Mouse (Mus musculus) embryonic facial prominence, embryonic 13.5 days (tissue): ENCODE results near the gene Fam243. TPM values are rescaled to one million over a fixed set of nuclear protein-coding genes. Genes with fewer than 3 reads are reported as not detected.

ENCODE experiments used
- ATAC-seq: fragments of 200-750 bp; cut with Nextera tagmentation; 2 replicates; pipeline ENCODE4 v1.8.0; 2017; ENCODE audit warnings: low read depth; ENCODE audit not compliant: insufficient number of reproducible peaks, insufficient read depth, low FRiP score, low TSS enrichment
- H3K27ac ChIP-seq: fragments of 300-500 bp; sonication (generic); 2 replicates; pipeline ENCODE4 v1.5.1; 2015; ENCODE audit warnings: moderate library complexity, mild to moderate bottlenecking, inconsistent platforms
- H3K27me3 ChIP-seq: fragments of 300-500 bp; sonication (generic); 2 replicates; pipeline ENCODE4 v1.6.1; 2015; ENCODE audit warnings: mild to moderate bottlenecking, inconsistent platforms
- H3K36me3 ChIP-seq: fragments of 300-500 bp; sonication (generic); 2 replicates; pipeline ENCODE4 v1.6.1; 2015; ENCODE audit warnings: mild to moderate bottlenecking, inconsistent platforms
- H3K4me1 ChIP-seq: fragments of 300-500 bp; sonication (generic); 2 replicates; pipeline ENCODE4 v1.6.1; 2015; ENCODE audit warnings: inconsistent platforms
- H3K4me2 ChIP-seq: fragments of 300-500 bp; sonication (generic); 2 replicates; pipeline ENCODE4 v1.6.1; 2015; ENCODE audit warnings: moderate library complexity, mild to moderate bottlenecking, inconsistent platforms
- H3K4me3 ChIP-seq: fragments of 300-500 bp; sonication (generic); 2 replicates; pipeline ENCODE4 v1.5.1; 2015; ENCODE audit warnings: mild to moderate bottlenecking, inconsistent platforms
- H3K9ac ChIP-seq: fragments of 300-500 bp; sonication (generic); 2 replicates; pipeline ENCODE4 v1.6.1; 2015; ENCODE audit warnings: mild to moderate bottlenecking, inconsistent platforms
- H3K9me3 ChIP-seq: fragments of 300-500 bp; sonication (generic); 2 replicates; pipeline ENCODE4 v1.6.1; 2016; ENCODE audit warnings: inconsistent platforms
- WGBS: fragments of 180-500 bp; shearing (Covaris S2); methylation state at CpG from one replicate; pipeline ENCODE4 v1.1.7; 2015; ENCODE audit warnings: mixed read lengths; 5-methylcytosine and 5-hydroxymethylcytosine counted together
- polyA plus RNA-seq: library from polyadenylated mRNA; unstranded; fragments of >200 nt; fragmentation: Nextera tagmentation; extraction: Ambion mirVana; gene quantifications from 2 replicates; pipeline ENCODE4 v1.2.1, GENCODE M21; 2015

The Fam243 gene
- polyA plus RNA-seq, 1 experiment from 2014 or later, result not detected

DNA sequence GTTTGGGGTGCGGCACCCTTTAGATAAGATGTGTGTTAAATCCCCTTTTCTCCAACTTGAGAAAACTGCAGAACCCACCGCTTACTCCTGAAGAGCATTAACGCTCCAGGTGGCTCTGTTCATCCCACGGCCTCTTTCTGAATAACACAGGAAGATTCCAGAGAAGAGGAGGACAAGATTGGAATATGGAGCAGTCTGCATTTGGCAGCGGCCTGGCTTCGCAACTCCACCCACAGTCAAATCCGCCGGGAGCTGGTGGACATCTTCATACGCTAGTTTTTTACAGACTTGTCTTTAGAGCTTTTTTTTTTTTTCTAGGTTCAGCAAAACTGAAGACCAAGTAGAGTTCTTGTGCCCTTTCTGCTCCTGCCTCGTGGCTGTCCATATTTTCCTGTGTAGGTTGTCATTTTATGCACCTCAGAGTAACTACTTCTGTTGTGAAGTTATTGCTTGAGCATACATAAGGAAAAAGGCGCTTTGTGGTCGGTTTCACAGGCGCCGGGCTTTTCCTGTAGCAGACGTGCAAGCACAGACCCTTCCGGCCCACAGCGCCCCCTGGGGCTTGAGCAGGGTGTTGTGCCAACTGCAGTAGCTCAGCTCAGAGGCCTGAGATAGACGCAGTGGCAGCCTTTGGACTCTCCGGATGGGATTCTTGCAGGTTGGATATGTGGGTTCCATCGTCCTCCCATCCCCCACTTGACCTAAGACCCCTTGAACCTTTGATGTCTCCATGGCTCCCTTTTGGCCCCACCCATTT lies 1.7 kb downstream of the Fam243 start:
- H3K4me3 ChIP-seq, result no peak overlapping the region
- H3K27ac ChIP-seq, result no peak overlapping the region
- no peak overlapping the region for H3K4me2 ChIP-seq
- no peak for ATAC-seq
- no peaks in the 10 kb centered on the region for H3K27me3 ChIP-seq
- H3K4me1 ChIP-seq, result 0 out of 2 replicates have a peak, but pooled peaks cover 3% of the 10 kb centered on the region
- H3K36me3 ChIP-seq, result peaks cover 9% of the 10 kb centered on the region; the same call in 1 of the 2 replicates
- no peak overlapping the region for H3K9ac ChIP-seq
- WGBS, result 60% methylated on average over 20 of the region's 20 CpGs
- no peaks in the 10 kb centered on the region for H3K9me3 ChIP-seq

DNA sequence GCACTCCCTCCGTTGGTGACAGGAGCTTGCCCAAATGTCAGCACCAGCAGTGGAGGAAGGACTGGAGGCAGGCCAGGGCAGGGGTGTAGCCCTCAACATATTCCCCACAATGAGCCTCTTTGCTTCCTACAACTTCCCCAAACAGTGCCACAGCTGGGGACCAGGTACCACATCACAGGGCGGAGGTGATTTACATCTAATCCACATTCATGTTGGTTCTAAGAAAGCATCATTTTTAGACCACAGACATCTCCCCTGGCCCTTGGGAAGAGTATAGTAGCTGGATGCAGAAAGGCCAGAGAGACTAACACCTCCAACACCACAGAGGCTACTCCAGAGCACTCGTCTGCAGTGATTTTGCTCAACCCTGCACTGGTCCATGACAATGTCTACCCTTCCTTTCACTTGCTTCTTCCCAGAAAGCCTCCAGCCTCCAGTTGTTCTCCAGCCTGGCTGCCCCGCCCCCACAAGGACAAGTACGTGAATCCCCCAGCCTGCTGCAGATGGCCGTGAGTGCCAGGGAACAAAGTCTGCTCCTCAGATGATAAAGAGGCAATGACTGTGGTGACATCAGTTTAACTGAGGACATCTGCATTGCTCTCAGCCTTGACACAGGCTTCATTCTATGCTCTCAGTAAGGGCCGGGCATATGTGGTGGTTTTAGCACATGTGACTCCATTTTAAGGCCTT lies 5.0 kb downstream of the Fam243 start:
- Histone ChIP-seq H3K4me3 (no peak overlapping the region), H3K9ac (no peak overlapping the region), H3K36me3 (peaks cover 32% of the 10 kb centered on the region), H3K4me1 (peaks cover 3% of the 10 kb centered on the region; the same call in 1 of the 2 replicates), H3K27me3 (no peaks in the 10 kb centered on the region), H3K9me3 (no peaks in the 10 kb centered on the region), H3K4me2 (no peak overlapping the region), H3K27ac (no peak overlapping the region)
- ATAC-seq, result no peak
- 75% methylated on average over 7 of the region's 7 CpGs for WGBS

DNA sequence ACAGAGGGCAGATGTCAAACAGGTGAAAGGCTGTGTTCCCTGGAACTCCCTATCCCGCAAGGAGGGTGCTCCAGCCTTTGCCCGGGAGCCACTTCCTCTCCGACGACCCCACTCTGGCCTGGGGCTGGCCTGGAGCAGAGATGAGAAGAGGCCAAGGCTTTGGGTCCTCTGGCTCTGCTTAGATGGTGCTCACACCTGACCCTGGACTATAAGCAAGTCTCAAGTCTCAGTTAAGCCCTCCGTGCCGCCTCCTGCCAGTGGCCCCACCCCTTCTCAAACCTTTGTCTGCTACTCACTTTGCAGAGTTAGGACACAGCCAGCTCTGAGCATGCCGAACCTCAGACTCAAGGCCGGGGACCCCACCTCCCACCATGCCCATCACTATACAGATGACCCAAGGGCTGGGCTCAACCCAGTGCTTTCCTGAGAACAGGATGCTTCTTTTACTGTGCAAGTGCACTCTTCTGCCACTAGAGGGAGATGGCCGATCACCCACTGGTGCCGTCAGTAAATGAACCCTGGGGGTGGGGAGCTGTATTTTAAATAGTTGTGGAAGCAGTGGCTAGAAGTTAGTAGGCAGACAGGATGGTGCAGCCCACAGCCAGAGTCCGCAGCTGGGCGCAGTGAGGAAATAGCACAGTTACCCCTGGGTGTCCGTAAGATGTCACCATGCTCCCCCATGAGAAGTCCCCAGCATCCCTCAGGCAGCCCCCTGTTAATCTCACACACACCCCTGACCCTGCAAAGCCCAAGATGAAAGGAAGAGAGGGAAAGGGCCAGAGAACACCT lies 7.1 kb downstream of the Fam243 start:
- WGBS, result 41% methylated on average over 13 of the region's 13 CpGs
- H3K9ac ChIP-seq, result no peak overlapping the region

DNA sequence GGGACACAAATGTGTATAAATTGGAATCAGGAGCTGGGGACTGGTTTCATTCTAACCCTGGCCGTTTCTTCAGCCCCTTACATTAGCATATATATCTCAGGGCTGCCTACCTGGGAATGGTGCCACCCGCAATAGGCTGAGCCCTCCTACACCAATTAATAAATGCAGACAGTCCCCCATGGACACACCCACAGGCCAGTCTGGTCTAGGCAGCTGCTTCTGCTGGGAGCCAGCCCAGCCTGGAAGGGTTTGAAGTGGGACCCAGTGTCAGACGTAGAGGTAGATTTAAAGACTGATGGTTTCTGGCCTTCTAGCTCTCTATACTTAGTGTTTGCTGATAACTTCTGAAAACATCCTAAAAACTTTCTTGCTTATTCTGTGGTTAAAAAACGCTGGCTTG lies 12.1 kb downstream of the Fam243 start:
- Histone ChIP-seq H3K4me3 (no peak overlapping the region), H3K9ac (no peak overlapping the region), H3K27me3 (no peaks in the 10 kb centered on the region), H3K4me2 (no peak overlapping the region), H3K27ac (no peak overlapping the region), H3K4me1 (no peaks in the 10 kb centered on the region), H3K9me3 (no peaks in the 10 kb centered on the region), H3K36me3 (peaks cover 57% of the 10 kb centered on the region)
- 51% methylated on average over 4 of the region's 4 CpGs for WGBS
- no peak for ATAC-seq

More for the DNA sequence above, 7.1 kb downstream of the Fam243 start:
- peaks cover 43% of the 10 kb centered on the region for H3K36me3 ChIP-seq
- H3K4me2 ChIP-seq, result no peak overlapping the region
- ATAC-seq, result peak; percentile 76; the same call in 1 of the 2 replicates
- H3K4me3 ChIP-seq, result no peak overlapping the region
- no peaks in the 10 kb centered on the region for H3K9me3 ChIP-seq
- H3K27ac ChIP-seq, result no peak overlapping the region
- peaks cover 3% of the 10 kb centered on the region; the same call in 1 of the 2 replicates for H3K4me1 ChIP-seq
- H3K27me3 ChIP-seq, result no peaks in the 10 kb centered on the region

DNA sequence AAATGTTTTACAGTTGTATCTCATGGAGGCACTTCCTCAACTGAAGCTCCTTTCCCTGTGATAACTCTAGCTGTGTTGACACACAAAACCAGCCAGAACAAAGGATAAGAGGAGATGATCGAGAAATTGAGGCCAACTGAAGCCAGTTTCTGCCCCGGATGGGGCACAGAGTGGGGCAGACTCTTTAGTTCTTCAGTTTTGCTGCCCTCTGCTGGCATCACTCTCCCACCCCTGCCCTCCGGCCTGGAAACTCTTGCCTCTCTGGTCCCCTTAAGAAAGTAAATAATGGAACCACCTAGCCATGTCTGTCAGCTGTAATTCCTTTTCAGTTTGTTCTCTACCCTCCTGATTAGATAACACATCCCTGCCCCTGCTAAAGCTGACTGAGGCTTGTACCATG lies 13.3 kb downstream of the Fam243 start:
- Histone ChIP-seq H3K4me3 (no peak overlapping the region), H3K9me3 (no peaks in the 10 kb centered on the region), H3K36me3 (peaks cover 50% of the 10 kb centered on the region), H3K9ac (no peak overlapping the region), H3K4me1 (peaks cover under 1% of the 10 kb centered on the region), H3K27ac (no peak overlapping the region), H3K4me2 (no peak overlapping the region), H3K27me3 (no peaks in the 10 kb centered on the region)
- WGBS, result 84% methylated on average over 3 of the region's 3 CpGs
- no peak for ATAC-seq

DNA sequence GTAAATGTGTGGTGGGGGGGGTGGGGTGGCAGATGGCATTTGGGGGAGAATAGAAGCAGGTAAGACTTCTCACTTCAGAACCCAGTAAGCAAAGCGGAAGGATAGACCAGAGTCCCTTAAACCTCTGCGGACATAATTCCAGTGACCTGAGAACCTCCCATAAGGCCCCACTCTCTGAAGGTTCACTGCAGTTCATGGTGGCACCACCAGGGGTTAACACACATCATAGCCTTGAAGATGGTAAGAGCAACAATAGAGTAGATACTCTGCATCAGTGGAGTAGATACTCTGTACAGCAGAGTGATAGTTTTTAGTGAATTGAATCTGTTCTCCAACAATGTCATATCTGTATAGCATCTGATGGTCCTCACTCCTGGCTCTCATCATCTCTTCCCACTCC lies 15.7 kb downstream of the Fam243 start:
- Histone ChIP-seq H3K4me1 (peaks cover 17% of the 10 kb centered on the region), H3K27me3 (no peaks in the 10 kb centered on the region), H3K36me3 (peaks cover 27% of the 10 kb centered on the region), H3K4me2 (no peak overlapping the region), H3K9me3 (no peaks in the 10 kb centered on the region), H3K9ac (no peak overlapping the region), H3K4me3 (no peak overlapping the region), H3K27ac (no peak overlapping the region)
- no peak for ATAC-seq
- 96% methylated on average over 2 of the region's 2 CpGs for WGBS

DNA sequence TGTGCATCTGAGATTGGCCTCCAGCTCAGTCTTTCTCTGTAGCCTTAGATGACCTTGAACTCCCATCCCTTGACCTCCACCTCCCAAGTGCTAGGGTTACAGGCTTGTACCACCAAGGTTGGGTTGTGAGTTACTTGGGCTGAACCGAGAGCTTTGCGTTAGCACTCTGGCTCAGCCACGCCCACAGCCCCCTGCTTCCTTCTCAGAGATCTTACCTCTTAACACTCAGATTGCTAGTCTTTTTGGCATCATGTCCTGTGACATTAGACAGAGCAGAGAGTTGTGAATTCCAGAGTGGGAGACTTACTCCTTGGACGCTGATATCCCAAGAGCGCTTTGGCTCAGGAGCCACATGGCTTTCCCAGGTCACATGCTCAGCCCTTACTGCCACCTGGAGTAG lies 18.7 kb downstream of the Fam243 start:
- Histone ChIP-seq H3K4me1 (peaks cover 18% of the 10 kb centered on the region), H3K4me2 (peak overlapping the region; percentile 84)
- no peak for ATAC-seq

DNA sequence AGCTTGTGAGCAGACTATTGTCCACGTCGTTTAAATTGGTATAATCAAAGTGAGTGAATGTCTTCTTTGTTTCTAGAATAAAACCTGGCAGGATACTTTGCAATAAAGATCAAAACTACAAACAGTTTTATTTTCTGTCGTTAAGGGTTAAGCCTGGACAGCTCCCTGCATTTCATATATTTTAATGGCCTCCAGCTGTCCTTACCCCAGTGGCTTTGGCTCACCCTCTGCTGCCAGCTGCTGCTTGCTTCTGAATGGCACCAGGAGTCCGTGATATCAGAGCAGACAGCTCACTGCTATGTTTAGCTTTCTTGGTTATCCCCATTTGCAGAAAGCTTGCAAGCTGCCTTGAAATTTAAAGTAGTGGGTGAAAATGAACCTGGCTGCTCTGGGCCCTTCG lies 19.3 kb downstream of the Fam243 start:
- ATAC-seq, result no peak
- peaks cover 17% of the 10 kb centered on the region for H3K36me3 ChIP-seq
- H3K9me3 ChIP-seq, result no peaks in the 10 kb centered on the region
- H3K4me3 ChIP-seq, result peak overlapping the region; percentile 58
- H3K27ac ChIP-seq, result peak overlapping the region; percentile 74
- H3K4me1 ChIP-seq, result peaks cover 18% of the 10 kb centered on the region
- no peaks in the 10 kb centered on the region for H3K27me3 ChIP-seq
- H3K4me2 ChIP-seq, result peak overlapping the region; percentile 84
- H3K9ac ChIP-seq, result peak overlapping the region; percentile 78
- WGBS, result 21% methylated on average over 5 of the region's 5 CpGs

More for the DNA sequence above, 18.7 kb downstream of the Fam243 start:
- Histone ChIP-seq H3K9ac (peak overlapping the region; percentile 78; the same call in 1 of the 2 replicates), H3K27ac (peak overlapping the region; percentile 44), H3K36me3 (peaks cover 22% of the 10 kb centered on the region), H3K4me3 (peak overlapping the region; percentile 58), H3K9me3 (no peaks in the 10 kb centered on the region), H3K27me3 (no peaks in the 10 kb centered on the region)
- WGBS, result 58% methylated on average over 5 of the region's 5 CpGs

DNA sequence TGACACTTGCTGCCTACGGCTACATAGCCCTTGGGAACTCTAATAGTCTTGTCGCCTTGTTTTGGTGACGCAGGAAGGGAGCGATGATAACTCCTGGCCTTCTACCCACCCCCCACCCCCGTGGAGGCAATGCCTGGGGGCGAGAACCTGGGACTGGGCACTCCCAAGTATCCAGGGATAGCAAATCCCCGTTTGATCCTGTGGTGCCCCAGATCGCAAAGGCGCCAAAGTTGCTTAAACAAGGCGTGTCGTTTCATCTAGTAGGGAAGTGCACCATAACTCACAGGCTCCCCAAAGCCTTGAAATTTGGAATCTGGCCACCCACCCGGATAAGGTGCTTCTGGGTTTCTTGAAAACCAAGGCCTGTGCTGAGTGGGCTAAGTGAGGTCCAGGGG lies 19.8 kb downstream of the Fam243 start:
- ATAC-seq, result 0 out of 2 replicates have a peak, but pooled peaks have one; percentile 15

DNA sequence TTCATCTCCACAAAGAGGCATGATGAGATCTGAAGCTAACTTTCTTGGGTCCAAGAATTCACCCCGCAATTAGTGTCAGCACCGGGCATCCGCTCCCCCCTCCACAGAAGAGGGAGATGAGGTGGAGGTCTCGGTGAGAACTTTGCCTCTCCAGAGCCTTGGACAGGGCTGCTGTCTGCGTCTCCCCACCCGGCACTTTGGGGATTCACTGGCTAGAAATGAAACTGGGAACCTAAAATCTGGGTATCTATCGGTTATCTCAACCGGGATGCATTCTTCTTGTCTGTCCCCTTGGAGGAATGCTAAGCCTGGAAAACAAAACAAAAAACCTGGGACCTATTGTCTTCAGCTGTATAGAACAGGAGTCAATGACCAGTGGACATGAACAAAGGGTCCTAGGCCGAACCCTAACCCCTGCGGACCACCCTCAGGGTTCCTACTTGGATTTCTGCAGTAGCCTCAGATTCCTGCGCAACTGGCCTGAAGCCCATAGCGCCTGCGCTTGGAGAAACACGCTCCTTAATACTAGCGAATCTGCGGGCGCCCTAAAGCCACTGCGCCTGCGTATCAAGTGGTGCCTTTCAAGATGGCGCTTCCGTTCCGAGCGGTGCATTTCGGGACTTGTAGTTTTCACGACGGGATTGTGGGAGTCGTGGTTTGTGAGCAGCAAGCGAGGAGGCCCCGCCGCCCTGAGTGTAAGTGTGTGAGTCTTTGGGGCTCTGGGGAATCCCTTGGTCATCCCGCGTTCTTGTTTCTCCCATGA lies 20.4 kb downstream of the Fam243 start, which contains the start of gene Smim11:
Gene Smim11, plus strand, starts transcription at position 638 of the 763 bp plus-strand sequence.
- Histone ChIP-seq H3K9ac (peak within 1 kb of the TSS; percentile 78), H3K27me3 (no peaks in the 10 kb centered on the region), H3K9me3 (no peaks in the 10 kb centered on the region), H3K4me2 (peak within 1 kb of the TSS; percentile 84), H3K36me3 (peaks cover 6% of the 10 kb centered on the region), H3K4me1 (peaks cover 18% of the 10 kb centered on the region), H3K27ac (peak within 1 kb of the TSS; percentile 74), H3K4me3 (peak within 1 kb of the TSS; percentile 58)
- peak; percentile 89 for ATAC-seq
- 10% methylated on average over 32 of the region's 32 CpGs for WGBS

More for the DNA sequence above, 19.8 kb downstream of the Fam243 start:
- H3K36me3 ChIP-seq, result peaks cover 11% of the 10 kb centered on the region
- peak overlapping the region; percentile 78 for H3K9ac ChIP-seq
- WGBS, result under 1% methylated on average over 12 of the region's 12 CpGs
- H3K27me3 ChIP-seq, result no peaks in the 10 kb centered on the region
- H3K4me3 ChIP-seq, result peak overlapping the region; percentile 58
- peak overlapping the region; percentile 84 for H3K4me2 ChIP-seq
- H3K27ac ChIP-seq, result peak overlapping the region; percentile 74
- H3K4me1 ChIP-seq, result peaks cover 18% of the 10 kb centered on the region
- no peaks in the 10 kb centered on the region for H3K9me3 ChIP-seq
